ENCODE assay signal across 10 mouse cellular contexts in the genomic region with DNA sequence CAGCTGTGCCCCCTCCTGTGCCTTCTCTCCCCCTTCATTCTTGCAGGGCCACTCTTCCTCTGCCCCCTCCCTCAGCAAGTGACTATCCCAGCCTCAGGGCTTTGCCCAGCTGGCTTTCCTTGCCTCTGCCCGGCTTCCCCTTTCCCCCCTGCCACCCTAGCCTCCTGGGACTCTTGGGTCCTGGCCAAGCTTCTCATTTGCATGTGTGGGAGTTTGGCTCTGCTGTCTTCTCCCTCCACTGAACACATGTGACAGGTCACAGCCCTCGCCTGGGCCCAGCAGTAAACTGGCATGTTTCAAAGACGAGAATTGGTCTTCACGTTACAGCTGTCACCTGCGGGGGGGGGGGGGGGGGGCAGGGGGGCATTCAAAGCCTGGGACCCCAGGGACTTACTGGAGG. TPM values are rescaled to one million over a fixed set of nuclear protein-coding genes. Genes with fewer than 3 reads are reported as not detected.
DNase-seq lines count a peak whose midpoint lies in the region; ATAC-seq and TF ChIP-seq lines count a peak whose summit lies in the region.
"Had no signal": no experiment of that assay in that cellular context is flagged by ENCODE, and none has a peak within 500 bp of the region (broad histone marks: within the 10 kb centered on the region; RNA-seq: fewer than 3 reads in every experiment).

No protein-coding gene starts in this region.

- no peak overlapping the region for H3K4me2 ChIP-seq in lung, embryonic 14.5 days
- no peak overlapping the region for H3K4me2 ChIP-seq in intestine, postnatal 0 days (replicated peaks; ENCODE audit: low read depth)
- H3K4me2 ChIP-seq: hindbrain, embryonic 15.5 days; limb, embryonic 15.5 days had no signal

- TF ChIP-seq POLR2A in bone marrow macrophage, adult 2 months (IDR thresholded peaks at IDR 0.05; ENCODE audit: borderline replicate concordance, low read depth, low read length): no peak

- WGBS in lung, embryonic 14.5 days: 35% methylated on average over 4 of the region's 5 CpGs
- 19% methylated on average over 4 of the region's 5 CpGs for WGBS in intestine, postnatal 0 days

- no peak; the same call in 1 of the 2 replicates for ATAC-seq in lung, embryonic 14.5 days (ENCODE audit: insufficient read depth)
- ATAC-seq in granulocyte monocyte progenitor cell, adult 5-6 weeks (replicated peaks; ENCODE audit: poor library complexity, severe bottlenecking): peak; percentile 56
- no peak for ATAC-seq in intestine, postnatal 0 days

- no peaks in the 10 kb centered on the region for H3K36me3 ChIP-seq in lung, embryonic 14.5 days (ENCODE audit: insufficient read depth)
- no peaks in the 10 kb centered on the region for H3K36me3 ChIP-seq in intestine, postnatal 0 days (ENCODE audit: control insufficient read depth, insufficient read depth)
- H3K36me3 ChIP-seq: hindbrain, embryonic 15.5 days; limb, embryonic 15.5 days had no signal

- H3K9ac ChIP-seq in lung, embryonic 14.5 days: no peak overlapping the region
- H3K9ac ChIP-seq in intestine, postnatal 0 days (ENCODE audit: low read depth, low read length): no peak overlapping the region
- H3K9ac ChIP-seq: hindbrain, embryonic 15.5 days; limb, embryonic 15.5 days had no signal

- H3K27ac ChIP-seq in lung, embryonic 14.5 days (ENCODE audit: low read depth): no peak overlapping the region
- peak overlapping the region; percentile 51 for H3K27ac ChIP-seq in bone marrow macrophage, adult 2 months (ENCODE audit: insufficient read depth, low read depth, low read length)
- H3K27ac ChIP-seq in intestine, postnatal 0 days (ENCODE audit: low read depth, low read length): no peak overlapping the region
- H3K27ac ChIP-seq: hindbrain, embryonic 15.5 days; limb, embryonic 15.5 days had no signal

- no peaks in the 10 kb centered on the region; the same call in 1 of the 2 replicates for H3K4me1 ChIP-seq in lung, embryonic 14.5 days (ENCODE audit: insufficient read depth)
- H3K4me1 ChIP-seq in bone marrow macrophage, adult 2 months (ENCODE audit: control insufficient read depth, insufficient read depth, low read length): peaks cover 35% of the 10 kb centered on the region
- H3K4me1 ChIP-seq in intestine, postnatal 0 days (replicated peaks; ENCODE audit: control insufficient read depth, insufficient read depth, low read length): no peaks in the 10 kb centered on the region

- peak; percentile 59 for DNase-seq in lung, embryonic 14.5 days
- no peak for DNase-seq in lung, postnatal 14 days
- DNase-seq in lung, postnatal 36 days: peak; percentile 56
- no peak for DNase-seq in frontal cortex, adult 2 months (ENCODE audit: extremely low spot score in 1 of 2, low spot score in 1 of 2)

- H3K9me3 ChIP-seq in lung, embryonic 14.5 days (ENCODE audit: low read depth, low read length): no peaks in the 10 kb centered on the region
- H3K9me3 ChIP-seq in intestine, postnatal 0 days (ENCODE audit: control insufficient read depth): no peaks in the 10 kb centered on the region
- H3K9me3 ChIP-seq: hindbrain, embryonic 15.5 days; limb, embryonic 15.5 days had no signal

- H3K4me3 ChIP-seq in lung, embryonic 14.5 days (ENCODE audit: low read depth, low read length): no peak overlapping the region
- no peak overlapping the region for H3K4me3 ChIP-seq in bone marrow macrophage, adult 2 months (ENCODE audit: insufficient read depth, low read length)
- H3K4me3 ChIP-seq in intestine, postnatal 0 days (ENCODE audit: low read depth, low read length): no peak overlapping the region
- H3K4me3 ChIP-seq: hindbrain, embryonic 15.5 days; limb, embryonic 15.5 days had no signal

- no peak for TF ChIP-seq CTCF in lung, embryonic 14.5 days (IDR thresholded peaks at IDR 0.05; ENCODE audit: low read depth)
- TF ChIP-seq CTCF in bone marrow macrophage, adult 2 months (IDR thresholded peaks at IDR 0.05; ENCODE audit: low read depth, low read length): no peak
- TF ChIP-seq CTCF in intestine, postnatal 0 days (IDR thresholded peaks at IDR 0.05; ENCODE audit: low read depth): no peak

- H3K27me3 ChIP-seq in lung, embryonic 14.5 days (ENCODE audit: insufficient read depth, low read length): no peaks in the 10 kb centered on the region
- no peaks in the 10 kb centered on the region for H3K27me3 ChIP-seq in intestine, postnatal 0 days (replicated peaks; ENCODE audit: control insufficient read depth, insufficient read depth, low read length)
- H3K27me3 ChIP-seq: hindbrain, embryonic 15.5 days; limb, embryonic 15.5 days had no signal

RNA-seq across cellular contexts. Expression of a gene that starts 40.5 kb away (rescaled TPM):
- not detected in 2 replicates for polyA plus RNA-seq in lung, embryonic 14.5 days (2014; fragmentation: Nextera tagmentation; extraction: Ambion mirVana)
- not detected in 2 replicates for polyA plus RNA-seq in bone marrow macrophage, adult 2 months (2012; ENCODE audit: insufficient read depth, insufficient read length, missing spikeins)
- not detected in 2 replicates for total RNA-seq in granulocyte monocyte progenitor cell, adult 5-6 weeks (2014; fragmentation: Nextera tagmentation)
- total RNA-seq in granulocyte monocyte progenitor cell, adult 5-6 weeks (2017): not detected in 2 replicates
- polyA plus RNA-seq in frontal cortex, adult 2 months (2012; rRNA removed): not detected in 2 replicates
- polyA plus RNA-seq in intestine, postnatal 0 days (2015; fragmentation: Nextera tagmentation; extraction: Ambion mirVana): not detected in 2 replicates
- polyA plus RNA-seq: embryonic facial prominence, embryonic 11.5 days; hindbrain, embryonic 15.5 days; limb, embryonic 15.5 days had no signal

RNA-seq across cellular contexts. Expression of a gene that starts 59.7 kb away (rescaled TPM):
- 944 and 965 TPM in 2 replicates for polyA plus RNA-seq in lung, embryonic 14.5 days (2014; fragmentation: Nextera tagmentation; extraction: Ambion mirVana)
- polyA plus RNA-seq in bone marrow macrophage, adult 2 months (2012; ENCODE audit: insufficient read depth, insufficient read length, missing spikeins): 938 and 1,004 TPM in 2 replicates
- 410 and 477 TPM in 2 replicates for total RNA-seq in granulocyte monocyte progenitor cell, adult 5-6 weeks (2014; fragmentation: Nextera tagmentation)
- 1,690 and 1,803 TPM in 2 replicates for total RNA-seq in granulocyte monocyte progenitor cell, adult 5-6 weeks (2017)
- polyA plus RNA-seq in frontal cortex, adult 2 months (2012; rRNA removed): 2,836 and 2,917 TPM in 2 replicates
- polyA plus RNA-seq in intestine, postnatal 0 days (2015; fragmentation: Nextera tagmentation; extraction: Ambion mirVana): 756 and 774 TPM in 2 replicates

Comparison
In these comparisons a context has a peak if more than half of its experiments do, and no peak if none do; other contexts are left out.
1. DNase-seq: peak in lung, embryonic 14.5 days (single experiment) and lung, postnatal 36 days (single experiment); none in lung, postnatal 14 days (single experiment) and frontal cortex, adult 2 months (0 of 2).